Mouse (Mus musculus) embryonic fibroblast, embryonic 13.5 days (primary cell): ENCODE data around the gene Cdc42bpb. TPM values are rescaled to one million over a fixed set of nuclear protein-coding genes. Genes with fewer than 3 reads are reported as not detected.
A peak's percentile ranks its signal among the peaks of the same experiment; 100 is the strongest.

Experiments
- H3K27ac ChIP-seq: 2 replicates; pipeline ENCODE4 v1.5.1; 2012; ENCODE audit warnings: low read length, control low read depth, inconsistent platforms; ENCODE audit not compliant: insufficient read depth
- H3K4me1 ChIP-seq: 2 replicates; pipeline ENCODE4 v1.6.1; 2011; ENCODE audit warnings: low read length; ENCODE audit not compliant: control insufficient read depth, insufficient read depth
- H3K4me3 ChIP-seq: 2 replicates; pipeline ENCODE4 v1.5.1; 2011; ENCODE audit warnings: mild to moderate bottlenecking, control low read depth, low read length; ENCODE audit not compliant: insufficient read depth
- CTCF ChIP-seq: IDR thresholded peaks from 2 replicates; pipeline ENCODE4 v1.5.1; 2011; ENCODE audit warnings: mild to moderate bottlenecking, control low read depth, low read length, moderate library complexity, borderline replicate concordance; ENCODE audit not compliant: insufficient read depth
- POLR2A ChIP-seq: IDR thresholded peaks from 2 replicates; pipeline ENCODE4 v1.6.1; 2011; ENCODE audit warnings: low read depth, mild to moderate bottlenecking, control low read depth, low read length, moderate library complexity
- polyA plus RNA-seq: library from polyadenylated mRNA; stranded (reverse); fragments of >200 nt; gene quantifications from 2 replicates; pipeline ENCODE4 v1.2.4, GENCODE M21; 2011; ENCODE audit warnings: low read depth; ENCODE audit not compliant: missing spikeins, insufficient read length

Cdc42bpb gene
- polyA plus RNA-seq, 1 experiment = 60.0 TPM

GRCm38 (mm10) chr12:111386642-111387120 lies 9.2 kb upstream of the Cdc42bpb start:
- Histone ChIP-seq H3K4me3 (no peak overlapping the region), H3K27ac (no peak overlapping the region), H3K4me1 (peaks cover 3% of the 10 kb centered on the region; the same call in 1 of the 2 replicates)
- TF ChIP-seq POLR2A (no peak), CTCF (no peak)

- H3K4me1 ChIP-seq = peaks cover 3% of the 10 kb centered on the region; the same call in 1 of the 2 replicates
- no peak overlapping the region for H3K27ac ChIP-seq
- TF ChIP-seq POLR2A (no peak), CTCF (no peak)
- no peak overlapping the region for H3K4me3 ChIP-seq
Observed at GRCm38 (mm10) chr12:111385883-111386641, 8.5 kb upstream of the Cdc42bpb start.

- TF ChIP-seq POLR2A (no peak), CTCF (no peak)
- Histone ChIP-seq H3K4me3 (no peak overlapping the region), H3K4me1 (no peaks in the 10 kb centered on the region), H3K27ac (no peak overlapping the region)
Observed at GRCm38 (mm10) chr12:111378812-111379211, 1.3 kb upstream of the Cdc42bpb start.

- TF ChIP-seq CTCF (no peak), POLR2A (peak; percentile 41)
- Histone ChIP-seq H3K4me1 (no peaks in the 10 kb centered on the region), H3K27ac (peak overlapping the region; percentile 44), H3K4me3 (peak overlapping the region; percentile 68)
Observed at GRCm38 (mm10) chr12:111377986-111378490, 520 bp upstream of the Cdc42bpb start.

GRCm38 (mm10) chr12:111376826-111377331 lies 639 bp downstream of the Cdc42bpb start:
- peak; percentile 47 for TF ChIP-seq POLR2A
- TF ChIP-seq CTCF = no peak
- peak overlapping the region; percentile 55 for H3K27ac ChIP-seq
- peak overlapping the region; percentile 99 for H3K4me3 ChIP-seq
- H3K4me1 ChIP-seq = no peaks in the 10 kb centered on the region

GRCm38 (mm10) chr12:111376053-111376452 lies 1.5 kb downstream of the Cdc42bpb start:
- H3K27ac ChIP-seq = no peak overlapping the region
- no peak for TF ChIP-seq CTCF
- no peaks in the 10 kb centered on the region for H3K4me1 ChIP-seq
- peak overlapping the region; percentile 99 for H3K4me3 ChIP-seq

DNA sequence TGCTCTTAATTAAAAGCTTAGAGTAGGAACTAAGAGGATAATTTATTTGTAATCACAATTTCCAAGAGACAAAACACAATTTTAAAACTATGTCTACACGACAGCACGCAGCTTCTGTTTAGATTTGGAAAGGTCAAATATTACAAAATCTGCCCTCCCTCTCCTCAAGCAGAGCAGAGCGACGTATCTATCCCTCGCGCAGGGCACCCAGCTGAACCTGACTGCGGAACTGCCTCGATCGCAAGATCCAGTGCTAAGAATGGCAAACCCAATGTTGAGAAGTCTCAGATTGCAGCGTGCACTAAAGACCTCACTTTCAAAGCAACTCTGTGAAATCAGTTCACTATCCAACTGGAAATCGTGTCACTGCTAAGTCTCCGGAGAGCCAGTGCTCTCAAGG lies 2.0 kb downstream of the Cdc42bpb start:
- Histone ChIP-seq H3K4me1 (no peaks in the 10 kb centered on the region), H3K4me3 (peak overlapping the region; percentile 99), H3K27ac (no peak overlapping the region)
- no peak for TF ChIP-seq CTCF
- no peak for TF ChIP-seq POLR2A

DNA sequence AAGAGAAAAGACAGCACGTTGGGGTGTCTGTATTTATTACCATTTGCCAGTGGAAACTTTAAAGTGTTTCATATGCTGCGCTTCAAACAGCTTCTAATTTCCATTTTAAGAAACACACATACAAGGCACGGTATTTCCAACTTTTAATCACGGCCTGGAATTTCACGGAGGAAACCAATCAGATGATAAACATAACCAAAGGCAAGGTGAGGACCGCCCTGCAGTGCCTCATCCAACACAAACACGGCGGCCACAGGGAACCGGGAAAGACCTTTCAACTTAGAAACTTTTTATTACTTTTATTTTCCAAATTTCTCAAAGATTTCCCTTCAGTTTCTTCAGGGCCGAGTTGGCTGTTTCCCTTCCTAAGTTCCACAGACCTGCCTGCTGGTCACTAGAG lies 2.8 kb downstream of the Cdc42bpb start:
- TF ChIP-seq POLR2A (no peak), CTCF (no peak)
- Histone ChIP-seq H3K27ac (no peak overlapping the region), H3K4me3 (peak overlapping the region; percentile 99; the same call in 1 of the 2 replicates), H3K4me1 (no peaks in the 10 kb centered on the region)

DNA sequence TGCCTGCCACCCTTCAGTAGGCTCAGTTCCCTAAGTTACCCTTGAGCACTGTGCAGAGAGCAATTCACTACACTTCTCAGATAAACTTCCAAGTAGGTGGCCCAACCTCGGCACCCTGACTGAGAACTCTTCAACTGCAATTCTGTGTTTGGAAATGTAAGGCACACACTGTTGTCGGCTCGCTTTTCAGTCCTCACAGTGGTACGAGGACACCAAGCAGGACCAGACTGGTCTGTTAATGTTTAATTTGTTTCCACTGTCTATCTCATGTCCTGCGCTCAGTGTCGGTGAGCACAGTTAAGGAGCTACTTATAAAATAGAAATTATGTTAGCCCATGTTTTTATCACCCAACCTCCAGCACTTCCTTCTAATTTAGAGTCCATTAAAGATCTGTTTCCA lies 4.1 kb downstream of the Cdc42bpb start:
- Histone ChIP-seq H3K4me1 (peaks cover 2% of the 10 kb centered on the region; the same call in 1 of the 2 replicates), H3K27ac (no peak overlapping the region), H3K4me3 (no peak overlapping the region)
- TF ChIP-seq POLR2A (no peak), CTCF (no peak)

DNA sequence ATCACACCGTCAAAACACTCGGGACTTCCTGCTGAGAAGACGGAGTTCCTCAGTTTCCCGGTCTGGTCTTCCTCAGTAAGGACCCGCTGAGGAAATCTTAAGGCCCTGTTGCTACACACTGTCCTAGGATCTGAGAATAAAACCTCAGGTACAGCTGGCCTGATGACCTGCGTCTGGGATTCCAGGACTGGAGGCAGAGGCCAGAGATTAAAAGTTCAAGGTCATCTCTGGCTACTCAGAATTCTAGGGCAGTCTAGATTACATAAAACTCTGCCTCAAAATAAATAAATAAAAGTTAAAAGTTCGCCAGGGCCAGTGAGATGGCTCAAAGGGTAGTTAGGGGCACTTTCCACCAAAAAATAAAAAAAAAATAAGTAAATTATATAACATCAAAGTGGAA lies 5.6 kb downstream of the Cdc42bpb start:
- H3K4me3 ChIP-seq = no peak overlapping the region
- peaks cover 7% of the 10 kb centered on the region for H3K4me1 ChIP-seq
- no peak overlapping the region for H3K27ac ChIP-seq
- TF ChIP-seq POLR2A (no peak), CTCF (no peak)
